Mouse (Mus musculus) lung, embryonic 16.5 days (tissue): ENCODE measurements around the gene Ccdc115. TPM values are rescaled to one million over a fixed set of nuclear protein-coding genes. Genes with fewer than 3 reads are reported as not detected.

Experiments
- ATAC-seq: fragments of 200-750 bp; cut with Nextera tagmentation; 2 replicates; pipeline ENCODE4 v1.8.0; 2017; ENCODE audit warnings: low read depth, mild to moderate bottlenecking, moderate library complexity
- H3K27ac ChIP-seq: fragments of 300-500 bp; sonication (generic); 2 replicates; pipeline ENCODE4 v1.5.1; 2014; ENCODE audit warnings: mild to moderate bottlenecking, control low read depth, low read length
- H3K27me3 ChIP-seq: fragments of 300-500 bp; sonication (generic); 2 replicates; pipeline ENCODE4 v1.6.1; 2014; ENCODE audit warnings: low read depth, low read length, mixed read lengths; ENCODE audit not compliant: control insufficient read depth, insufficient read depth
- H3K36me3 ChIP-seq: fragments of 300-500 bp; sonication (generic); 2 replicates; pipeline ENCODE4 v1.6.1; 2014; ENCODE audit warnings: low read length; ENCODE audit not compliant: control insufficient read depth, insufficient read depth
- H3K4me1 ChIP-seq: fragments of 300-500 bp; sonication (generic); replicated peaks from 2 replicates; pipeline ENCODE4 v1.6.1; 2014; ENCODE audit warnings: low read length, mixed read lengths; ENCODE audit not compliant: control insufficient read depth, insufficient read depth
- H3K4me2 ChIP-seq: fragments of 300-500 bp; sonication (generic); 2 replicates; pipeline ENCODE4 v1.6.1; 2014; ENCODE audit warnings: low read depth, low read length, control low read depth
- H3K4me3 ChIP-seq: fragments of 300-500 bp; sonication (generic); 2 replicates; pipeline ENCODE4 v1.5.1; 2014; ENCODE audit warnings: mild to moderate bottlenecking, low read length, control low read depth
- H3K9ac ChIP-seq: fragments of 300-500 bp; sonication (generic); 2 replicates; pipeline ENCODE4 v1.6.1; 2014; ENCODE audit warnings: low read length, control low read depth
- H3K9me3 ChIP-seq: fragments of 300-500 bp; sonication (generic); 2 replicates; pipeline ENCODE4 v1.6.1; 2016; ENCODE audit warnings: low read length; ENCODE audit not compliant: control insufficient read depth
- WGBS: fragments of 180-500 bp; shearing (Covaris S2); extraction: QIAGEN DNeasy Blood & Tissue Kit; methylation state at CpG from one replicate; pipeline ENCODE4 v1.1.7; 2014; 5-methylcytosine and 5-hydroxymethylcytosine counted together
- polyA plus RNA-seq: library from polyadenylated mRNA; unstranded; fragments of >200 nt; fragmentation: Nextera tagmentation; extraction: Ambion mirVana; gene quantifications from 2 replicates; pipeline ENCODE4 v1.2.1, GENCODE M21; 2015

Gene Ccdc115
- polyA plus RNA-seq, 1 experiment from 2014 or later, result 50.8 TPM

- Histone ChIP-seq H3K4me2 (no peak overlapping the region), H3K27ac (no peak overlapping the region)
- WGBS, result 72% methylated on average over 5 of the region's 5 CpGs
Observed at GRCm38 (mm10) chr1:34469801-34470200, 30.3 kb upstream of the Ccdc115 start.

GRCm38 (mm10) chr1:34468500-34468899, 29.0 kb upstream of the Ccdc115 start:
- WGBS, result 72% methylated on average over 4 of the region's 4 CpGs
- Histone ChIP-seq H3K27ac (peak overlapping the region; percentile 68; the same call in 1 of the 2 replicates), H3K27me3 (no peaks in the 10 kb centered on the region), H3K4me1 (peaks cover 15% of the 10 kb centered on the region), H3K4me2 (no peak overlapping the region), H3K9ac (no peak overlapping the region), H3K9me3 (no peaks in the 10 kb centered on the region), H3K4me3 (no peak overlapping the region), H3K36me3 (no peaks in the 10 kb centered on the region)
- no peak for ATAC-seq

More at GRCm38 (mm10) chr1:34469801-34470200, 30.3 kb upstream of the Ccdc115 start:
- ATAC-seq, result no peak
- Histone ChIP-seq H3K36me3 (no peaks in the 10 kb centered on the region), H3K27me3 (no peaks in the 10 kb centered on the region), H3K4me1 (peaks cover 15% of the 10 kb centered on the region), H3K4me3 (no peak overlapping the region), H3K9ac (no peak overlapping the region), H3K9me3 (no peaks in the 10 kb centered on the region)

- Histone ChIP-seq H3K4me2 (no peak overlapping the region), H3K4me1 (peaks cover 15% of the 10 kb centered on the region), H3K4me3 (no peak overlapping the region), H3K9ac (no peak overlapping the region), H3K36me3 (no peaks in the 10 kb centered on the region), H3K27ac (peak overlapping the region; percentile 68), H3K27me3 (no peaks in the 10 kb centered on the region), H3K9me3 (no peaks in the 10 kb centered on the region)
- WGBS, result 33% methylated on average over 3 of the region's 3 CpGs
- ATAC-seq, result no peak
Observed at GRCm38 (mm10) chr1:34468051-34468450, 28.6 kb upstream of the Ccdc115 start.

- ATAC-seq, result no peak
- Histone ChIP-seq H3K9ac (no peak overlapping the region), H3K4me3 (no peak overlapping the region), H3K4me1 (peaks cover 11% of the 10 kb centered on the region), H3K4me2 (no peak overlapping the region), H3K27ac (no peak overlapping the region), H3K9me3 (no peaks in the 10 kb centered on the region), H3K36me3 (no peaks in the 10 kb centered on the region), H3K27me3 (no peaks in the 10 kb centered on the region)
- 55% methylated on average over 6 of the region's 6 CpGs for WGBS
Observed at GRCm38 (mm10) chr1:34465445-34465844, 26.0 kb upstream of the Ccdc115 start.

- no peaks in the 10 kb centered on the region for H3K36me3 ChIP-seq
- no peaks in the 10 kb centered on the region for H3K9me3 ChIP-seq
- no peak overlapping the region for H3K27ac ChIP-seq
- H3K4me1 ChIP-seq, result peaks cover 11% of the 10 kb centered on the region
- 79% methylated on average over 8 of the region's 8 CpGs for WGBS
- H3K4me2 ChIP-seq, result no peak overlapping the region
- ATAC-seq, result no peak
- H3K27me3 ChIP-seq, result peaks cover 3% of the 10 kb centered on the region; the same call in 1 of the 2 replicates
- no peak overlapping the region for H3K4me3 ChIP-seq
- H3K9ac ChIP-seq, result no peak overlapping the region
Observed at GRCm38 (mm10) chr1:34464310-34464817, 24.9 kb upstream of the Ccdc115 start.

- Histone ChIP-seq H3K27ac (no peak overlapping the region), H3K36me3 (no peaks in the 10 kb centered on the region), H3K9me3 (no peaks in the 10 kb centered on the region), H3K4me2 (no peak overlapping the region), H3K4me1 (peaks cover 5% of the 10 kb centered on the region), H3K9ac (no peak overlapping the region), H3K4me3 (no peak overlapping the region), H3K27me3 (peaks cover 11% of the 10 kb centered on the region; the same call in 1 of the 2 replicates)
- 31% methylated on average over 5 of the region's 7 CpGs for WGBS
- no peak for ATAC-seq
Observed at GRCm38 (mm10) chr1:34462766-34463165, 23.3 kb upstream of the Ccdc115 start.

GRCm38 (mm10) chr1:34460061-34460441, 20.6 kb upstream of the Ccdc115 start:
- H3K4me1 ChIP-seq, result no peaks in the 10 kb centered on the region
- peak overlapping the region; percentile 92 for H3K4me2 ChIP-seq
- peak; percentile 44 for ATAC-seq
- 3% methylated on average over 15 of the region's 15 CpGs for WGBS
- H3K36me3 ChIP-seq, result no peaks in the 10 kb centered on the region
- H3K9me3 ChIP-seq, result no peaks in the 10 kb centered on the region
- H3K9ac ChIP-seq, result peak overlapping the region; percentile 64
- peak overlapping the region; percentile 57 for H3K4me3 ChIP-seq
- peaks cover 12% of the 10 kb centered on the region; the same call in 1 of the 2 replicates for H3K27me3 ChIP-seq
- H3K27ac ChIP-seq, result peak overlapping the region; percentile 76

GRCm38 (mm10) chr1:34459284-34460060, 20.0 kb upstream of the Ccdc115 start, which contains the start of gene Ptpn18:
Gene Ptpn18 (plus strand): TSS chr1:34459762.
- Histone ChIP-seq H3K9me3 (no peaks in the 10 kb centered on the region), H3K27me3 (peaks cover 12% of the 10 kb centered on the region; the same call in 1 of the 2 replicates), H3K4me1 (no peaks in the 10 kb centered on the region), H3K36me3 (no peaks in the 10 kb centered on the region), H3K4me2 (peak within 1 kb of the TSS; percentile 92), H3K27ac (peak within 1 kb of the TSS; percentile 76), H3K9ac (peak within 1 kb of the TSS; percentile 64), H3K4me3 (peak within 1 kb of the TSS; percentile 57)
- under 1% methylated on average over 48 of the region's 48 CpGs for WGBS
- ATAC-seq, result peak; percentile 95

- Histone ChIP-seq H3K4me2 (no peak overlapping the region), H3K36me3 (no peaks in the 10 kb centered on the region), H3K27me3 (peaks cover 12% of the 10 kb centered on the region; the same call in 1 of the 2 replicates), H3K9ac (no peak overlapping the region), H3K4me3 (no peak overlapping the region), H3K27ac (no peak overlapping the region), H3K9me3 (no peaks in the 10 kb centered on the region), H3K4me1 (no peaks in the 10 kb centered on the region)
- 30% methylated on average over 8 of the region's 8 CpGs for WGBS
- ATAC-seq, result no peak
Observed at GRCm38 (mm10) chr1:34458431-34458830, 19.0 kb upstream of the Ccdc115 start.
